Comparison of ENCODE assay signal across 13 mouse cellular contexts in genomic region chr13:109820866-109821265, GRCm38 (mm10).
DNase-seq lines count a peak whose midpoint lies in the region; ATAC-seq and TF ChIP-seq lines count a peak whose summit lies in the region.
"Had no signal": no experiment of that assay in that cellular context is flagged by ENCODE, and none has a peak within 500 bp of the region (broad histone marks: within the 10 kb centered on the region; RNA-seq: fewer than 3 reads in every experiment).

No protein-coding gene starts in this region.

- peak overlapping the region; percentile 89 for H3K27ac ChIP-seq in forebrain, embryonic 10.5 days
- no peak overlapping the region for H3K27ac ChIP-seq in forebrain, postnatal 0 days (ENCODE audit: low read depth, low read length)
- peak overlapping the region; percentile 88 for H3K27ac ChIP-seq in hindbrain, embryonic 15.5 days (replicated peaks)
- H3K27ac ChIP-seq in hindbrain, embryonic 10.5 days, result no peak overlapping the region
- H3K27ac ChIP-seq in limb, embryonic 12.5 days, result no peak overlapping the region

- H3K4me2 ChIP-seq in forebrain, postnatal 0 days (ENCODE audit: low read depth), result no peak overlapping the region
- H3K4me2 ChIP-seq in hindbrain, embryonic 15.5 days, result no peak overlapping the region
- 0 out of 2 replicates have a peak overlapping the region, but pooled peaks have one; percentile 60 for H3K4me2 ChIP-seq in limb, embryonic 12.5 days

- no peaks in the 10 kb centered on the region for H3K27me3 ChIP-seq in forebrain, embryonic 10.5 days (ENCODE audit: poor library complexity, severe bottlenecking)
- H3K27me3 ChIP-seq in forebrain, postnatal 0 days (ENCODE audit: insufficient read depth, low read length), result no peaks in the 10 kb centered on the region
- no peaks in the 10 kb centered on the region for H3K27me3 ChIP-seq in hindbrain, embryonic 15.5 days
- no peaks in the 10 kb centered on the region for H3K27me3 ChIP-seq in hindbrain, embryonic 10.5 days (ENCODE audit: insufficient read depth, poor library complexity, severe bottlenecking)
- no peaks in the 10 kb centered on the region for H3K27me3 ChIP-seq in limb, embryonic 12.5 days
- H3K27me3 ChIP-seq: neural tube, embryonic 12.5 days had no signal

- DNase-seq in forebrain, embryonic 10.5 days (ENCODE audit: extremely low spot score, low spot score), result no peak
- DNase-seq in forebrain, postnatal 0 days, result no peak
- DNase-seq in hindbrain, embryonic 10.5 days (ENCODE audit: low spot score), result no peak
- peak; percentile 60 for DNase-seq in CD4-positive helper T cell, adult 2 months (ENCODE audit: low read depth, low spot score)
- no peak for DNase-seq in kidney, postnatal 36 days
- no peak for DNase-seq in kidney, postnatal 4 days
- DNase-seq: adrenal gland, postnatal 10 days; embryo, embryonic 11 days; kidney, postnatal 25 days; lung, postnatal 10 days had no signal

- no peak overlapping the region for H3K4me3 ChIP-seq in forebrain, embryonic 10.5 days
- no peak overlapping the region for H3K4me3 ChIP-seq in forebrain, postnatal 0 days (ENCODE audit: low read depth, low read length)
- H3K4me3 ChIP-seq in hindbrain, embryonic 15.5 days, result no peak overlapping the region
- H3K4me3 ChIP-seq in hindbrain, embryonic 10.5 days, result no peak overlapping the region
- H3K4me3 ChIP-seq in limb, embryonic 12.5 days (replicated peaks), result no peak overlapping the region
- H3K4me3 ChIP-seq: neural tube, embryonic 12.5 days had no signal

- WGBS in forebrain, embryonic 10.5 days, result 72% methylated on average over 3 of the region's 3 CpGs
- WGBS in forebrain, postnatal 0 days, result 65% methylated on average over 3 of the region's 3 CpGs
- 83% methylated on average over 3 of the region's 3 CpGs for WGBS in hindbrain, embryonic 15.5 days
- WGBS in hindbrain, embryonic 10.5 days, result 80% methylated on average over 3 of the region's 3 CpGs
- WGBS in limb, embryonic 12.5 days, result 59% methylated on average over 3 of the region's 3 CpGs

- no peak for ATAC-seq in forebrain, postnatal 0 days
- no peak for ATAC-seq in hindbrain, embryonic 15.5 days (ENCODE audit: low FRiP score, low read depth)
- ATAC-seq in limb, embryonic 12.5 days (ENCODE audit: insufficient number of reproducible peaks, insufficient read depth, low FRiP score, low TSS enrichment, low read depth), result no peak

- no peak for TF ChIP-seq CTCF in forebrain, postnatal 0 days (IDR thresholded peaks at IDR 0.05; ENCODE audit: low read depth)

- H3K4me1 ChIP-seq in forebrain, embryonic 10.5 days, result peaks cover 58% of the 10 kb centered on the region
- H3K4me1 ChIP-seq in forebrain, postnatal 0 days (ENCODE audit: insufficient read depth), result peaks cover 17% of the 10 kb centered on the region; the same call in 1 of the 2 replicates
- H3K4me1 ChIP-seq in hindbrain, embryonic 15.5 days (replicated peaks), result peaks cover 45% of the 10 kb centered on the region
- peaks cover 46% of the 10 kb centered on the region for H3K4me1 ChIP-seq in hindbrain, embryonic 10.5 days (replicated peaks)
- H3K4me1 ChIP-seq in limb, embryonic 12.5 days (replicated peaks), result peaks cover 38% of the 10 kb centered on the region

- H3K9me3 ChIP-seq in forebrain, embryonic 10.5 days, result no peaks in the 10 kb centered on the region
- H3K9me3 ChIP-seq in forebrain, postnatal 0 days (ENCODE audit: low read length), result no peaks in the 10 kb centered on the region
- H3K9me3 ChIP-seq in hindbrain, embryonic 15.5 days, result no peaks in the 10 kb centered on the region
- no peaks in the 10 kb centered on the region for H3K9me3 ChIP-seq in hindbrain, embryonic 10.5 days
- no peaks in the 10 kb centered on the region for H3K9me3 ChIP-seq in limb, embryonic 12.5 days
- H3K9me3 ChIP-seq: neural tube, embryonic 12.5 days had no signal

- H3K9ac ChIP-seq in forebrain, postnatal 0 days, result no peak overlapping the region
- H3K9ac ChIP-seq in hindbrain, embryonic 15.5 days, result no peak overlapping the region
- no peak overlapping the region for H3K9ac ChIP-seq in limb, embryonic 12.5 days (replicated peaks)
- H3K9ac ChIP-seq: neural tube, embryonic 12.5 days had no signal

- H3K36me3 ChIP-seq in forebrain, embryonic 10.5 days (replicated peaks), result no peaks in the 10 kb centered on the region
- H3K36me3 ChIP-seq in forebrain, postnatal 0 days (ENCODE audit: insufficient read depth), result no peaks in the 10 kb centered on the region
- H3K36me3 ChIP-seq in hindbrain, embryonic 15.5 days, result no peaks in the 10 kb centered on the region
- no peaks in the 10 kb centered on the region for H3K36me3 ChIP-seq in hindbrain, embryonic 10.5 days
- H3K36me3 ChIP-seq in limb, embryonic 12.5 days, result no peaks in the 10 kb centered on the region
- H3K36me3 ChIP-seq: neural tube, embryonic 12.5 days had no signal

Comparison
In these comparisons a context has a peak if more than half of its experiments do, and no peak if none do; other contexts are left out.
1. H3K27ac ChIP-seq: peak in forebrain, embryonic 10.5 days (single experiment) and hindbrain, embryonic 15.5 days (single experiment); none in forebrain, postnatal 0 days (single experiment), hindbrain, embryonic 10.5 days (single experiment) and limb, embryonic 12.5 days (single experiment).